In the genomic region with DNA sequence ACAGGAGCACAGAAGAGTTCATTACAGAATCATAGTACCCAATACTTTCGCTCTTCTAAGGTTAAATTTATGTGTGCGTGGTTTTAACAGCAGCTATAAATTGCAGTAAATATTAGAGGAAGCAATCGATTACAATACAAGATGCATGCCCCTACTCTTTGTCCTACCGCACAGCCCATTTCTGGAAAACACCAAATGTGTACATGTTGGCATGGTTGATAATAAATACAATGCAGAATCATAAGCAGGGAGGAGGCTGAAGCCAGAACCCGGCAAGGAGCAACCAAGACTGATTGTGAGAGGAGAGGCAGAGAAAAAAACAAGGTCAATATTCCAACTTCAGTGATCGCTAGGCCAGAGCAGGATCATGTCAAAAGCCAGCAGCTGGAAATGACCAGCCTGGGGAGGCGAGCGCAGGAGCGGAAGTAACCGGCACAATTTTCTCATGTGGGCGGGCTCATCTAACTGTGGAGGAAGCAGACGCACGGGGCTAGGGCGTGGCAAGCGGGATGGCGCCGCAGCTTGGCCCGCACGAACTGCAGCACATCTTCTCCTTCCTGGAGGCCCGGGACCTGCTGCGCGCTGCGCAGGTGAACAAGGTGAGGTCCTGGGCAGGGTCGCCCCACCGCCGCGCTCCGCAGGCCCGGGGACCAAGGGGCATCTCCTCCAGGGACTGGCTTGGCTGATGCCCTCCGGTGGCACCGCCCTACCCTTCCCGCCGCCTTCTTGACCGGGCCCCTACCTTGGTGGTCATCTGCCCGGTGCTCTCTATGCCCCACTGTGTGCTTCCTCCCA, we compare ENCODE assay signal across 8 mouse cellular contexts. TPM values are rescaled to one million over a fixed set of nuclear protein-coding genes. Genes with fewer than 3 reads are reported as not detected.
DNase-seq lines count a peak whose midpoint lies in the region; ATAC-seq lines count a peak whose summit lies in the region.

A gene (plus strand): TSS at position 476 of the 795 bp plus-strand sequence.

- 12% methylated on average over 34 of the region's 35 CpGs for WGBS in hindbrain, embryonic 13.5 days

- peak within 1 kb of the TSS; percentile 73 for H3K4me2 ChIP-seq in hindbrain, embryonic 13.5 days

- peaks cover 16% of the 10 kb centered on the region for H3K4me1 ChIP-seq in hindbrain, embryonic 13.5 days (replicated peaks)

- H3K9ac ChIP-seq in hindbrain, embryonic 13.5 days, result peak within 1 kb of the TSS; percentile 91

- peaks cover 23% of the 10 kb centered on the region for H3K36me3 ChIP-seq in hindbrain, embryonic 13.5 days

- H3K4me3 ChIP-seq in hindbrain, embryonic 13.5 days, result peak within 1 kb of the TSS; percentile 78

- H3K27ac ChIP-seq in hindbrain, embryonic 13.5 days, result peak within 1 kb of the TSS; percentile 79

- DNase-seq in Muller cell, postnatal 12 days (ENCODE audit: inconsistent ontology term), result peak; percentile 68
- DNase-seq in cerebellum, adult 9-10 months, result peak; percentile 78
- DNase-seq in frontal cortex, postnatal 14 days (ENCODE audit: low spot score in 2 of 2), result peak; percentile 58 to 69
- peak; percentile 59 to 61 for DNase-seq in layer of hippocampus, postnatal 25 days (ENCODE audit: extremely low spot score in 1 of 2, low spot score in 1 of 2)
- peak; percentile 70 for DNase-seq in lung, postnatal 25 days (ENCODE audit: low spot score)
- peak; percentile 81 for DNase-seq in retina, embryonic 14.5 days (ENCODE audit: low spot score)
- DNase-seq in thymus, postnatal 4 days, result peak; percentile 77

- ATAC-seq in hindbrain, embryonic 13.5 days (ENCODE audit: low FRiP score), result peak; percentile 99

- no peaks in the 10 kb centered on the region for H3K27me3 ChIP-seq in hindbrain, embryonic 13.5 days

- H3K9me3 ChIP-seq in hindbrain, embryonic 13.5 days, result no peaks in the 10 kb centered on the region

RNA-seq across cellular contexts. Expression of the gene that starts here (rescaled TPM):
- polyA plus RNA-seq in hindbrain, embryonic 13.5 days (2015; fragmentation: Nextera tagmentation; extraction: Ambion mirVana), result 32.7 and 39.0 TPM in 2 replicates
- total RNA-seq in layer of hippocampus, postnatal 25 days (2021), result 10 to 100 TPM; 12.2 to 21.0 TPM

Comparison
In these comparisons a context has a peak if more than half of its experiments do, and no peak if none do; other contexts are left out.
1. Peak in every context shown above with its lines: DNase-seq, ATAC-seq, H3K4me3 ChIP-seq and H3K27ac ChIP-seq.